Mouse (Mus musculus) cortical plate, adult 2 months (tissue): Measurements from ENCODE around the gene Ttc28.

Experiments
- CTCF ChIP-seq: fragments of 200-500 bp; IDR thresholded peaks from 2 replicates; pipeline ENCODE4 v1.5.1; 2011; ENCODE audit warnings: mild to moderate bottlenecking, control low read depth, low read length; ENCODE audit not compliant: insufficient read depth; ENCODE audit errors: extremely low read depth
- POLR2A ChIP-seq: fragments of 200-500 bp; IDR thresholded peaks from 2 replicates; pipeline ENCODE4 v1.6.1; 2011; ENCODE audit warnings: mild to moderate bottlenecking, low read length, control low read depth; ENCODE audit not compliant: insufficient read depth; ENCODE audit errors: extremely low read depth

DNA sequence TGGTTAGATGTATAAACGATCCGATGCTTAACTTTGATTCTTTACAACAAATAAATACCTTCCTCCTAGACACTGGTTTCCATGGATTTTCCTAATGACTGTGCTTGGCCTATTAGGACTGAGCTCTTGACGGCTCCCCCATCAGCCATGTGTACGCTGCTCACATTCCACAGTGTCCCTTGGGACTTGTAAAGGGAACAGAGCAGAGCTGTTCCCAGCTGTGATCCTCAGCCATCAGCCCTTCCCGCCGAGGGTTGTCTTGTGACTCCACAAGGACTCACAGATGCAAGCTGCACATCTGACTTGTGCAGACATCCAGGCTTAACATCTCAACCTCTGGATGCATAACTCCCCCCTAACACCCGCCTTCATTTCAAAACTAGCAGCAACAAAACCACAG, 275.0 kb downstream of the Ttc28 start:
- TF ChIP-seq CTCF: no peak
- no peak for TF ChIP-seq POLR2A
